Mouse (Mus musculus) E14TG2a.4 (cell line): Measurements from ENCODE around the gene Gng7.

Experiments
- CTCF ChIP-seq: conservative IDR thresholded peaks from 2 replicates; pipeline ENCODE4 v1.5.1; 2014; ENCODE audit warnings: low read length
- POU5F1 ChIP-seq: IDR thresholded peaks from 2 replicates; pipeline ENCODE4 v1.6.1; 2014; ENCODE audit warnings: low read length, borderline replicate concordance

DNA sequence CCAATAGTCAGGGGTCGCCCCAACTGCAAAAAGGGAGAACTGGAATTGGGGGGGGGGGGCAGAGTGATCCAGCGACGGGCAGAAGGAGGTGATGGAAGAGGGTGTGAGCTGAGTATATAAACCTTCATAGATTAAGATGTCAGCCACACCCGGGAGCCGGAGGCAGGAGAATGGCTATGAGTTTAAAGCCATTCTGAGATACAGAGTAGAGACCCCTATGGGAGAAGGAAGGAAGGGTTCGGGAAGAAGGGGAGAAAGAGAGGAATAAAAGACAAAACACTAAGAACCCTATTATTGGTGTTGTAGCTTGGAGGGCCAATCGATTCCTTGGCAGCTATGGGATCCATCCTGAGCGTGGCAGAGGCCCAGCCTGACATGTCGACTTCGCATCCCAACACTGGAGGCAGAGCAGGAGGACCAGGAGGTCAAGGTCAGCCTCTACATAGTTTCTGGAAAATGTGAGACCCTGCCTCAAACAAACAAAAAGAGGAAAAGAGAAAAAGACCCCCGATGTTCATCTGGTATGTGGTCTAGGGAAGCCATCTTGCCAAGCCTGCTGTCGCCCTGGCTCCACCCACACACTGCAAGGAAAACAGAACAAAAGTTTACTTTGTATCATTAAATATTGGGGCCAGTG lies 11.0 kb upstream of the Gng7 start, which contains the start of gene Diras1:
- TF ChIP-seq CTCF (no peak), POU5F1 (no peak)
